Mouse (Mus musculus) activated CD4-positive, CD25-positive, alpha-beta regulatory T cell, adult 4 months (primary cell): ENCODE data around the gene Mdga2. TPM values are rescaled to one million over a fixed set of nuclear protein-coding genes. Genes with fewer than 3 reads are reported as not detected.

Experiments used
- ATAC-seq: one replicate; pipeline ENCODE4 v1.8.0; 2017
- polyA plus RNA-seq, 2 experiments: library from polyadenylated mRNA; unstranded; fragments of 100-300 nt; shearing (Covaris generic); gene quantifications; one replicate each; pipeline ENCODE4 v1.2.1; 2017

Mdga2 gene
- under 1 TPM in 1 of 2 experiments, not detected in 1; 0.33 TPM for polyA plus RNA-seq

DNA sequence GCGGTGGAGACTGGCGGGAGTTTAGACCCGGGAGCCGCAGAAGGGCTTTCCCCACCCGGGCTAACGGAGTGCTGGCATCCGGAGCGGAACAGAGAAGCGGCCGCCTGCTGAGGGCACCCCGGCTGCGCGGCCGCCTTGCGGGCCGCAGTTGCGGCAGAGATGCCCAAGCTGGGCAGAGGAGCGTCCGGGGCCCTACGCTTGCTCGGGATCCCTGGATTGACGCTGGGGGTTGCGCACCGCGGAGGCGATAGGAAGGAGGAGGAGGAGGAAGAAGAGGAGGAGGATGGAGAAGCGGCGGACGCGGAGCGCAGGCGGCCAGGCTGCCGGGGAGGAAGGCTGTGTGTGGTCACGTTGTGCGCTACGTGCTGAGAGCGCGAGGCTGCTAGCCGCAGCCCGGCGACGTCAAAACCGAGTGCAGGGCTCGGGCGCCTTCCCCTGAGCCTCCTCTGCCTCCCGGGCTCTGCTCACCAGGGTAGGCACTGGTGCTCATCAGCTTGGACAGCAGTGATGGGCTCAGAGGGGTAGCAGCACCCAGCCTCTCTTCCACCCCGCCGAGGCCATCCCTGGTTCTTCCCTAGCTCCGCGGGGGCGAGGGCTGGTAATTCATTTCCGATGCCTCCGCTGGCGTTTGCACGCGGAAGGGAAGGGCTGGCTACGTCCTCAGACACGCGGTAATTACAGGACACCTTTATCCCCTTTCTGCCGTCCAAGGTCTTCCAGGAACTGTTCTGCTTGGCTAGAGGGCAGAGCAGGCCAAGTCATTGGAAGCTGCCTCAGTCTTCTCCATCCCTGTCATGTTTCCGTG lies at the start of gene Mdga2:
Gene Mdga2, minus strand, starts transcription at position 329 of the 805 bp plus-strand sequence.
- no peak for ATAC-seq

GRCm38 (mm10) chr12:67267409-67267808 lies 45.1 kb upstream of the Mdga2 start:
- ATAC-seq, result no peak

DNA sequence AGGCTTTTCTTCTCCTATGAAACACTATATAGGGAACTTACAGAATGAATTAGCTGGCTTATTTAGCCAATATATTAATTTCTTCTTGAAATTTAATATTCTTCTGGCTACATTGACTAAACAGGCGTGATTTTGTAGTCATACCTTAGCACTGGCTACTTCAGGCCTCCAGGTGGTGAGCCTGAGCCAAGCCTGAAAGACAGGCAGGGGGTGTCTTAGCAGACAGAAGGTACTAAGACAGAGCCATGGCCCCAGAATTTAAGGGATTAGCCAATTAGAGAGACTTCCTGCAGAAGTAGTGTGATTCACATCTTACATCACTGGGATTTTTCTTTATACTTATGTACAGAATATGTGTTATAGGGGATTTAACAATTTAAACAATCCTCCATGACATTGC lies 1.2 kb upstream of the Mdga2 start:
- no peak for ATAC-seq

DNA sequence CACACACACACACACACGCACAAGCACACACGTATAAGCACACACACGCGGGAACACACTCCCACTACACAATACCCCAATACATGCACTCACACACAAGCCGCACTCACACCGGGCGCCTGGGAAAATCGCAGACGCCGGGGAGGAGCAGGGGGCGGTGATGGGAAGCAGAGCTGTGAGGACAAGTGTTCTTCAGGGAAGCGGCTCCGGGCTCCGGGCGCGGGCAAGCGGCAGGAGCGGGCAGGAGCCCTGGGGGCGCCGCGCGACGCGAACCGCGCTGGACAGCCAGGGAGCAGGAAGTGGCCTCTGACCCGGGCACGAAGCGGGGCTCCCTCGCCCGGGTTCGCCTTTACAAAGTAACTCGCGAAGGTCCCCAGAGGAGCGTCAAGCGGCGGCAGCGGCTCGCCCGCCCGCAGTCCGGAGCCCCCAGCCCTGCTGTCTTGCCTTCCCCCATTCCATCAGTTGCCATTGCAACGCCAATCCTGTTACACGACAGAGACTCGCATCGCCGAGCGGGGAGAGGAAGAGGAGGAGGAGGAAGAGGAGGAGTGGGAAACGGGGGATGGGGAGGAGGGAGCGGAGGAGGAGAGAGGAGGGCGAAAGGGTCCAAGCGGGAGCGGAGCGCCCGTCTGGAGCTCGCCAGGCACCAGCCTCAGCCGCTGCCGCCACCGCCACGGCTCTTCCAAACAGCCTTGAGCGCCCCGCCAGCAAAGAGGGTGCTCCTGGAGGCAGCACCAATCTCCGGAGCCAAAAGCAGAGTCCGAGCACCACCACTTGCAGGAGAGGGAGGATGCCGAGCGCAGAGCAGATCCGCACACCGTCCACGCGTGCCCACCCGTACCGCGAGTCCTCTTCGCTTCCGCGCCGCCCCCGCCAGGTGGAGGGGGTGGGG lies 774 bp downstream of the Mdga2 start:
- no peak for ATAC-seq

DNA sequence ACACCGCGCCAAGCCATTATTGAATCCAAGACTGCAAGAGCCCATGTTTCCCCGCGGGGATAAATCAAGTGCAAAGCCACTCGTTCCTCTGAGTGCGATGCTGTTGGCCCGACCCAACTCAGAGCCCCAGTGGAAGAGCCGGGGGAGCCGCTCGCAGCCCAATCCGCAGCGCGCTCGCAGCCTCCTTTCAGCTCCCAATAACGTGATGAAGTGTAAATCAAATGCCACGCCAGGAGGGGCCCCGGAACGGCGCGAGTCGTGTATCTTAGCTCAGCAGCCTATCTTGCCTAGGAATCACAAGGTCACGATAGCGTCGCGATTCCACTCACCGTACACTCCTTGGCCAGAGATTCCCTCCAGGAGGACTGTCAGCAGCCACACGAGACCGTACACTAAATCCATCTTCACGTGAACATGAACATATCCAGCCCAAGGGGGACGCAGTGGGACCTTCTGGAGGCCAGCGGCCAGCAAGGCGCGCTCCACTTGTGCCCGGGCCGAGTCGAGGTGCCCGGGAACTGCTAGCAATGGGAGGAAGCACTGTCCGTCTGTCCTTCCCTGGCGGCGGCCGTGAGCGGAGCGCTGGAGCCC lies 1.6 kb downstream of the Mdga2 start:
- no peak for ATAC-seq

DNA sequence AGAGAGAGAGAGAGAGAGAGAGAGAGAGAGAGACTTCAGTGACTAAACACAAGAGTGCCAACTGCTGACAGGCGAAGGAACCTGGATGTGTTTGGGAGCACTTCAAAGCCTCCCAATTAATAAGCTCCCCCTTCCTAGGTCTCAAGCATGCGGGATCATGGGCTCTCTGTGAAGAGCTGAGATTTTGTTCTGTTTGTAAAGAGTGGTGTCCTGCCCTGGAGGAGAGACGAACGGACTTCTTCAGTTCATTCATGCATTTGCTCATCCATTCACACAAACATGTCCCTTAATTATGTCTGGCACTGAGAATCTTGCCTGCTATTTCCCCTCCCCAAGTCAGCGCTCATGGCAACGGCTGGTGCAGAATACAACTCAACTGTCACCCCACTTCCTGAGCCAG lies 2.3 kb downstream of the Mdga2 start:
- no peak for ATAC-seq

GRCm38 (mm10) chr12:67219564-67219963 lies 2.8 kb downstream of the Mdga2 start:
- no peak for ATAC-seq

DNA sequence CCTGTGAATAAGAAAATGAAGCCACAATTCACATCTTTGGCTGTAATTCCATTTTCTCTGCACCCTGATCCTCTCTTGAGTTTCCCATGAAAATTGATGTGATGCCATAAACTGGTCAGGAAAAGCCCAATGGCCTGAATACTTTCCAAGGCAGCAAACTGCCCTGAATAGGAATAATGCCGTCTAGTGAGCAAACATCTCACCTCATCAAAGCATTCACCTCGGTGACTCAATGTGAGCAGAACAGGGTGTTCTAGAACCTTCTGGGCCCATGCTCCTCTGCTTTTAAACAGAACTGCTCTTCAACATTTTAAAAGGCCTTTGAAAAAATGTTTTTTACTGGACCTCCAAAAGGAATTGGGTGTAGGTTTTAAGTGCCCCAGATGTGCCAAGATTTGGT lies 9.5 kb downstream of the Mdga2 start:
- no peak for ATAC-seq

- no peak for ATAC-seq
Measured at GRCm38 (mm10) chr12:67178155-67178554, 44.2 kb downstream of the Mdga2 start.

GRCm38 (mm10) chr12:67156569-67157237 lies 65.6 kb downstream of the Mdga2 start:
- no peak for ATAC-seq

DNA sequence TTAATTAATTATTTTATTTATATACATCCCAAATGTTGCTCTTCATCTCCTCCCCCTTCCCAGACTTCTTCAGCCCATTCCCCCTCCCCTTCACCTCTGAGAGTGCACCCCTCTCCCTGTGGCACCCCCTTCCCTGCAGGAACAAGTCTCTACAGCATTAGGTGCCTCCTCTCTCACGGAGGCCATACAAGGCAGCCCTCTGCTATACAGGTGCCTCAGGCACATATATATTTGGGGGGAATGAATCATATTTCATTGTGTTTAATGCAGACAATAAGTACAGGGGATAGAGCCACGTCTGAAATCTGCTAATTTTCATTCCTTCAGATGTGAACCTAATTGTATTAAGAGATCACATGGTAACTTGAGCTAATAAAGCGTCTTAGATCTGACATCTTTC lies 69.3 kb downstream of the Mdga2 start:
- ATAC-seq, result no peak

DNA sequence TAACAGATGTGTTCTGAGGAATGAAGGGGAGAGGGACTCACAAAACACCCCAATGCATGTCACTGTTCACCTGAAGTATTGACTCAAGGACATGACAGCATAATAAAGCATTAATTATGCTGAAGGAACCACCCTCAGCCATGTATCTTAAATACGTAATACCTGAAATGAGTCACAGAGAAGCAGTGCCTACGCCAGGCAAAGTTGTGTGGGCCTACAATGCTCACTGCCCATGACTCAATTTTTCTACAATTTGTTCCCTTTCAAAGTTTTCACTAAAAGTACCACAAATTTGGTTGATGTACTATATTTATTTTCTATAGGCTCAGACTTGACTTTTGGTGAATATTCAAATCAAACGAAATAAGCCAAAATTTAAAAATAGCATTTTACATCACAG lies 80.7 kb downstream of the Mdga2 start:
- no peak for ATAC-seq

DNA sequence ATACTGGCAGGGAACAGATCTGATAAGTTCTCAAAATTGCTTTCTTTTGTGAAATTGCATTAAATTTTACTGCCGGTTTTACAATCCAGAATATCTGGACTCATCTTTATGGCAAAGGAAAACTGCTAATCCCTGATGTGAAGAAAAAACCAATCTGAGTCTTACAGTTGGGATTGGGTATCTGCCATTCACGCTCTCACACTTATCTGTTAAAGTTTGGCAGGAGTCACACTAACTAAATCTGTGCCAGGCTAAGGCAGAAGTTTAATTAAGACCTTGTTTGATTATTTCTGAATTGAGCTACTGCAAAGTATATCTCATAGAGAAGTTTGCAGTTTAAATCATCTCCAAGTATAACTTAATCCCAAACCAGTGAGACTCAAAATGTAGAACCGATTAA lies 82.2 kb downstream of the Mdga2 start:
- ATAC-seq, result no peak

- no peak for ATAC-seq
Measured at GRCm38 (mm10) chr12:67127457-67127856, 94.9 kb downstream of the Mdga2 start.

GRCm38 (mm10) chr12:67123874-67124273 lies 98.5 kb downstream of the Mdga2 start:
- ATAC-seq, result no peak

GRCm38 (mm10) chr12:67118652-67119515 lies 103.5 kb downstream of the Mdga2 start:
- ATAC-seq, result no peak

DNA sequence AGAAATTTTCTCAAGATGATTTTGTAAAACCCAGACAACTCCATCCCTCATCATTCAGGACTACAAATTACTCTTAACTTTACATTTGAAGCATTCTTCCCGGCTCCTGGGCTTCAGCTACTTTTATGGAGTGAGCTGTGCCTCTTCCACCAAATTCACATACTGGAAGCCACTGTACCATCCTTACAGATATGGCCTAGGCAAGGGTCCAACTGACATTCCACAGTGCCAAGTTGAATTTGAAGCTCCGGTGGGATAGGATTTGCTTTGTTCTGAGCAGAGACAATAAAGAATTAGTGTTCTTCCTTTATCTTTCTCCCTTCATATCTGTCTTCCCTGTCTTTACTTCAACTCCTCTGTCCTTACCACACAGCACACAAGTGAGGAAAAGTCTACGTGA lies 118.2 kb downstream of the Mdga2 start:
- ATAC-seq, result no peak

DNA sequence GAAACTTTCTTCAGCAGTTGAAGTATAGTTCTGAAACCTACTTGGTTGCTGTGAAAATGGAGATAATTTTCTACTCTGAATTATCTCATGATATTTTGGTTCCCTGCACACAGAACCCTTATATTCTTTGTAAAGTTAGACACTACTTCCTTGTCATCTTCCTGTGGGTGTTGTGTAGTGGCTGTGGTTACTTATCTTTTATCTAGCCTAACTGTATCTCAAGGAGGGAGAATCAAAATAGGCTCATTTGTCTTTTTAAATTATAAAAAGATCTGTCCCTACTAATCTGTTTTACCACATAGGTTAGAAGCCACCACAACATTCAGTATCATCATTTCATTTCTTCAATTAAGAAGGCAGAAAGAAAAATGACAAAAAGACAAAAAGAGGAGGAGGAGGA lies 127.9 kb downstream of the Mdga2 start:
- no peak for ATAC-seq

GRCm38 (mm10) chr12:67090420-67090965 lies 131.9 kb downstream of the Mdga2 start:
- ATAC-seq, result no peak

DNA sequence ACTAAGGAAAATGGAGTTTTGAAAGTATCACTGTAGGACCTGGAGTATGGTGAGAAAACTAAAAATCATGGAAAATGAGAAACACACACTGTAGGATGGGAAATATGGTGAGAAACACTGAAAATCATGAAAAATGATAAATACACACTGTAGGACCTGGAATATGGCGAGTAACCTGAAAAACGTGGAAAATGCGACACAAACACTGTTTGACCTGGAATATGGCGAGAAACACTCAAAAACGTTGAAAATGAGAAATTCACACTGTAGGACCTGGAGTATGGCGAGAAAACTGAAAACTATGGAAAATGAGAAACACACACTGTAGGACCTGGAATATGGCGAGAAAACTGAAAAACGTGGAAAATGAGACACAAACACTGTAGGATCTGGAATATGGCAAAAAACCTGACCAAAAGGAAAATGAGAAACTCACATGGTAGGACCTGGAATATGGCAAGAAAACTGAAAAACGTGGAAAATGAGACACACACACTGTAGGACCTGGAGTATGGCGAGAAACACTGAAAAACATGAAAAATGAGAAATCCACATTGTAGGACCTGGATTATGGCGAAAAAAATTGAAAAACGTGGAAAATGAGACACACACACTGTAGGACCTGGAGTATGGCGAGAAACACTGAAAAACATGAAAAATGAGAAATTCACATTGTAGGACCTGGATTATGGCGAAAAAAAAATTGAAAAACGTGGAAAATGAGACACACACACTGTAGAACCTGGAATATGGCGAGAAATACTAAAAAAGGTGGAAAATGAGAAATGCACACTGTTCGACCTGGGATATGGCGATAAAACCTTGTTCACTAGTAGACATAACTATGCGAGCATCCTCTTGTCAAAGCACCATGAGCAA lies 163.0 kb downstream of the Mdga2 start:
- ATAC-seq, result peak; percentile 74
